Mouse (Mus musculus): ENCODE data around the gene Ftl1.
"Not testable (repeated sequence)": the region's sequence is repeated elsewhere in the genome, so short reads cannot be mapped to it uniquely, and the experiment has no call there.

Ftl1 gene

DNA sequence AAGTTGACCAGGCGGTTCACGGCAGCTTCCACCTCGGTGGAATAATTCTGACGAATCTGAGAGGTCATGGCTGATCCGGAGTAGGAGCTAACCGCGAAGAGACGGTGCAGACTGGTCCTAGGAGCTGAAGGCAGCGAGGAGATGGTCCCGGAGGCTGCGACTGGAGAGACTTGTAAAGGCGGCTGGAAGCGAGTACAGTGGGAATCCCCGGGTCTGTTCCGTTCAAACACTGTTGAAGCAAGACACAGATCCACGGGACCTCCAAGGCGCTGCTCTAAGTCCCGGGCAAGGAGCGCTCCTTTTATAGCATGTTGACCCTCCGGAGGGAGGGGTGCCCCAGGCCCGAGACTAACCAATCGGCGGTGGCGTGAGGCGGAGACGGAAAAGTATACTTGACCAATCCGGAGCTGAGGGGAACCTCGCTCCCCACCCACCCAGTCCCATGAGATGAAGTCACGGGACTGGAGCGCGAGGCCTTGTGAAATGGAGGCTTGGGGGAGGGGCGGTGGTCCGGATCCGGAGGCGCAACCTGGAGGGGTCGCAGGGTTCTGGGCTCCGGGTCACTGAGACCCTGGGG is at the start of gene Ftl1:
Gene Ftl1 (minus strand): TSS at position 321 of the 577 bp plus-strand sequence.
- DNase-seq (ENCODE audit: extremely low read depth, low read depth, low spot score): peak; percentile 46

DNA sequence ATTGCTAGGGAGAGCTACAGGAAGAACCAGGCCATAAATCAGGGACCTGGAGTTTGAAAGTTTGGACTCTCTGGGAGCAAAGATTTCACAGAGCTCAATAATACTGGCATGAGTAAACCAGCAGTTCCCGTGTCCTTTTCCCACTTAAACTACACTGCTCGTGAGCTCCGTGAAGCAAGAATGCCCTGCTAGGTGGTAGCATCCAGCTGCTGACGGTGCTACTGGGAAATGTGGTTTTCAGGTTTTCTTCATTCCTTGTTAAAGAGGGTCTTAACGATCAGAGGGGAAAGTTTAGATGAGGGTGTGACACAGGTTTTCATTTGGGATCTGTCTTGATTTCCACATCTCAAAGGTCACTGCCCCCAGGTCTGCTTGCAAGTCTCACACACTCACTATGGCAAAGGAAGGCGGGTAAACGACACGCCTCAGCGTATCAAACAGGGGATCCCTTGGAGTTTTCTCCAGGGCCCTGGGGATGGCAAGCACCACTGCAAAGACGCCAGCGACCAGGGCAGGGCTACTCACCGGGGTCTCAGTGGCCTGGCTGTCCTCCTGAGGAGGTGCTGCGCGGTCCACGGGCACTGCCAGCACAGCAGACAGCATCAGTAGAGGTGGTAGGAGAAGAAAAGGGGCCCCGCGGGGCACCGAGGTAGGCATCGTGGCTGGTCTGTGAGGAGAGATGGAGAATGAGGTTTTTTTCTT is 49.6 kb upstream of the Ftl1 start:
- no peak for DNase-seq (ENCODE audit: extremely low read depth, low read depth, low spot score)

DNA sequence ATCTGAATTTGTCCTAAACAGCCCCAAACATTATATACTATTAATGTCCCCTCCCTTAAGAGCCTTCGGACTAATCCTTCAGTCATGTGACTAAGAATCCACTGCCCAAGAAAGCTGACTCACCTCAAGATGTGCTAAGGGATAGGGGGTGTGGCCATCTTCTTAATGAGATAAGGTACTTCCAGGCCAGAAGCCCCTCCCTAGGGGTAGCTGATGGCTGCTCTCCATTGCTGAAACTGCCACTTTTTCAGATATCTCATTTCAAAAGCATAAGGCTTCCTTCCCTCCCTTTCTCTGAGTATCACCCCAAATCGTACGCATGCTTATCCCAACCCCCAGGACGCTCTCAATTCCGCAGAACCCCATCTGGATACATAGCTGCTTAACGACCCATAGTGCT is 48.9 kb upstream of the Ftl1 start:
- no peak for DNase-seq (ENCODE audit: extremely low read depth, low read depth, low spot score)

DNA sequence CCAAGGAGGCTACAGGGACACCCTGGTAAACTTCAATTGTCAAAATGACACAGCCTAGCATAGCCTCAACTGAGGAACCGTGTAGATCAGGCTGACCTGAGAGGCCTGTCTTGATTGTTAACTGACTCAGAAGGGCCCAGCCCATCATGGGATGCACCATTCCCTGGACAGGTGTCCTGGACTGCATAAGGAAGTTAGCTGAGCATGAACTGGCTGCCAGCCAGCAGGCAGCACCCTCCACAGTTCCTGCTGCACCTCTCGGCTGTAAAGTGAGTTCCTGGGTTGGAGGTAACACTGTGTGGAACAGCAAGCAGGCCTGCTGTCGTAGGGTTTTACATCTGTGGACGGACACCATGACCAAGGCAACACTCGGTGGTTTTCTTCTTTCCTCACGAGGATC is 47.9 kb upstream of the Ftl1 start:
- no peak for DNase-seq (ENCODE audit: extremely low read depth, low read depth, low spot score)

DNA sequence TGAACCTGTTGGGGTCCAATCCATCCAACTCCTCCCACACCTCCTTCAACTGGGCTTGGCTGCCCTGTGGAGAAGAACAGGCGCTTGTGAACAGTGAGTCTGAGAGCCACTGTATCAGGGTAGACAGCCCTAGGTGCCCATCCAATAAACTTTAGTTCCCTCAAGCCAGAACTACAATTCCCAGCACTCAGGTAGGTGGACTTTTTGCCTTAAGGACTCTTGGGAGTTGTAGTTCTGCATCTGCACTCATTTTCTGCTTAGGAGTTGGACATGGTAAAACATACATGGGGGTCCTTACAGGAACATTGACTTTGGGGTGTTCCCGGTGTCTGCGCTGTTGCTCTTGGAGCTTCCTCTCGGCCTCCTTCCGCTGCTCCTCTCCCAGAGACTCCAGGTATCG is 38.7 kb upstream of the Ftl1 start:
- no peak for DNase-seq (ENCODE audit: extremely low read depth, low read depth, low spot score)

DNA sequence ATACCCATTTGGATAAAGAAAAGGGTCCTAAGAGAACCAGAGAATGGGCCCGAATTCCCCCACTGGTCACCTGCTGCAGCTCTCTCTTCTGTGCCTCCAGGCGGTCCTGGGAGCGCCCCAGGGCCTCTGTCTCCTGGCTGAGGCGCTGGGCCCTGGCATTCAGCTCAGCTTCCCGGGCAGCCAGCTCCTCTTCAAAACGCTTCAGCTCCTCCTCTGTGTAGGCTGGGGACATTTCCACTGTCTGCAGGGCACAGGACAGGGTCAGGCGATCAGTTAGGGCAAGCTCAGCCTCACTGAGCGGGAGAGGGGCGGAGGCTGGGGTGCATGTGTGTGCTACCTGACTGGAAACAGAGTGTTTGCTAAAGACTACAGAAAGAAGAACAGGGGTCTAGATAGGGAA is 34.9 kb upstream of the Ftl1 start:
- DNase-seq (ENCODE audit: extremely low read depth, low read depth, low spot score): no peak

DNA sequence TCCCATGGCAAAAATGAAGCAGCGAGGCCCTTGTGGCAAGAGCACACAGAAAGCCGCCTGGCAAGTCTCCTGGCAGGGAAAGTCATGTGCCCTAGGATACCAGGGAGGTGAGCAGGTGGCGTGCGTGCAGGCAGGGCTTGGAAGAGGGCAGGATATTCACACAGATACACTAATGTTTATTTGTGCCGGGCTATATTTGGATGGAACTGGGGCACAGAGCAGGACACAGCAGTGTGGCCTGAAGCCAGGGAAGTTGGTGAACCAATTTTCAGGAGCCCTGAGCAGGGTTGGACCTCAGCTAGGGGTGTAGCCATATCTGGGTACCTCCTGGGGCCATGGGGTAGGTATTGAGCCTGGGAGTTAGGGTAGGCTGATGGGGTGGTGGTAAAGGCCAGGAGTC is 33.3 kb upstream of the Ftl1 start:
- no peak for DNase-seq (ENCODE audit: extremely low read depth, low read depth, low spot score)

DNA sequence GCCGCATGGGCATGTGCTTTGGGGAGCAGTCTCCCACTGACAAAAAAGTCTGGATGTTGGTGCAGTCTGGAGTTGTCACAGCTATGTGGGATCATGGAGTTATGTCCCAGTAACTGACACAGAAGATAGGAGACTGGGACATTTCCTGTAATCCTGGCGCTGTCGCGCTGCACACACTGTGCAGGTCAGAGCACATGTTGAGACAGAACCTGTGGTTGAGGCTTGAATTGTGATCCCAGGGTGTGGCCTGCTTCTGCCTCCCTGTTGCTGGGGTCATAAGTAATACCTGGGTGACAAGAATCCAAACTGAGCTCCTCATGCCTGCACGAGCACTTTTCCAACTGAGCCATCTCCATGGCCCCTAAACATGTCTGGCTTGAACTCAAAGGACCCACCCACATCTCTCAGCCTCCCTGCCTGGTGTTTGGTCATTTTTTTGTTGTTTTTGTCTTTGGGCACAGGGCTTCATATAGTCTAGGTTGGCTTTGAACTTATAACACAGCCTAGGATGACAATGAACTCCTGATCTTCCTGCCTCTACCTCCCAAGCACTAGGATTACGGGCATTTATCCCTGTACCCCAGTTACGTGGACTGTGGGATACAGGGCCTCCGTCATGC is 32.7 kb upstream of the Ftl1 start:
- DNase-seq (ENCODE audit: extremely low read depth, low read depth, low spot score): no peak

DNA sequence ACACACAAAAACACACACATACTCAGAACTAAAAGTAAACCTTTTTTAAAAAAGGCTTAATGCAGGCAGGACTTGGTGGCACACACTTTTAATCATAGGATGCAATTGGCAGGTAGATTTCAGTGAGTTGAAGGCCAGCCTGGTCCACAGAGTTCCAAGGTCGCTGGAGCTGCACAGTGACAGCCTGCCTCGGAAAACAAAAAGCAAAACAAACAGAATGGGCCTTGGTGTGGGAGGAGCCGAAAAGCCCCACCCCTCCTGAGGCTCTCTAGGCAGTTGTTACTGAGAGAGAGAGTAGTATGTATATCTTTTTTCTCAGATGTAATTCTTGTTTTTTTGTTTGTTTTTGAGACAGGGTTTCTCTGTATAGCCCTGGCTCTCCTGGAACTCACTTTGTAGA is 31.6 kb upstream of the Ftl1 start:
- DNase-seq (ENCODE audit: extremely low read depth, low read depth, low spot score): no peak

DNA sequence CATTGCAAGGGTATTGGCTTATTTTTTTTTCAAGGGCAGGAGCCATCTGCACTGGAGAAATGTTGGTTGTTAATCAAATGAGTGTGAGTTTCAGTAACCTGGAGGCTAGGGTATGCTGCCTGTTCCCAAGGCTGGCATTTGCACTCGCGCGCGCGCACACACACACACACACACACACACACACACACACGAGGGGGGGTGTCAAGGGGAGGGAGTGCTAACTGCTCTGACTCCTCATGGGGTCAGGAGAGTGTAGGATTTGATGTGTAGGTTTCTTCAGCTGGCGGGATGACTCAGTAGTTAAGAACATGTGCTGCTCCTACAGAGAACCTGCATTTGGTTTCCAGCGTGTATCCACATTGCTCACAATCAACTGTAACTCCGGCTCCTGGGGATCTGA is 31.1 kb upstream of the Ftl1 start:
- no peak for DNase-seq (ENCODE audit: extremely low read depth, low read depth, low spot score)

DNA sequence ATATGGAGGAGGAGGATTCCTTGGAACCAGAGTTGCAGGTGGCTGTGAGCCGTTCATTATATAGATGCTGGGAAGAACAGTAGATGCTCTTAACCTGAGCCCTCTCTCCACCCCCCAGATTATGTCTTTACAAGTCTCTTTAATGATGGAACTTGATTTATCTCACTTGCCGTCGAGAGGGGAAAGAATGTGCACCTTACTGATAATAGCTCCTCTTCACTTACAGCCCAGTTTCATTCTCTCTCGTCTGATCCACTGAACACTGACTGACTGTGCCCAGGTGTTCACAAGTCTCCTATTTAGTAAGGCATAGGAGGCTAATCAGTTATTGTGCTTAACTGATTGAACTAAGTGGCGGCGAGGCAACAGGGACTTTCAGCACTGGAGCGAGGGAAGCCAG is 29.9 kb upstream of the Ftl1 start:
- DNase-seq (ENCODE audit: extremely low read depth, low read depth, low spot score): no peak

DNA sequence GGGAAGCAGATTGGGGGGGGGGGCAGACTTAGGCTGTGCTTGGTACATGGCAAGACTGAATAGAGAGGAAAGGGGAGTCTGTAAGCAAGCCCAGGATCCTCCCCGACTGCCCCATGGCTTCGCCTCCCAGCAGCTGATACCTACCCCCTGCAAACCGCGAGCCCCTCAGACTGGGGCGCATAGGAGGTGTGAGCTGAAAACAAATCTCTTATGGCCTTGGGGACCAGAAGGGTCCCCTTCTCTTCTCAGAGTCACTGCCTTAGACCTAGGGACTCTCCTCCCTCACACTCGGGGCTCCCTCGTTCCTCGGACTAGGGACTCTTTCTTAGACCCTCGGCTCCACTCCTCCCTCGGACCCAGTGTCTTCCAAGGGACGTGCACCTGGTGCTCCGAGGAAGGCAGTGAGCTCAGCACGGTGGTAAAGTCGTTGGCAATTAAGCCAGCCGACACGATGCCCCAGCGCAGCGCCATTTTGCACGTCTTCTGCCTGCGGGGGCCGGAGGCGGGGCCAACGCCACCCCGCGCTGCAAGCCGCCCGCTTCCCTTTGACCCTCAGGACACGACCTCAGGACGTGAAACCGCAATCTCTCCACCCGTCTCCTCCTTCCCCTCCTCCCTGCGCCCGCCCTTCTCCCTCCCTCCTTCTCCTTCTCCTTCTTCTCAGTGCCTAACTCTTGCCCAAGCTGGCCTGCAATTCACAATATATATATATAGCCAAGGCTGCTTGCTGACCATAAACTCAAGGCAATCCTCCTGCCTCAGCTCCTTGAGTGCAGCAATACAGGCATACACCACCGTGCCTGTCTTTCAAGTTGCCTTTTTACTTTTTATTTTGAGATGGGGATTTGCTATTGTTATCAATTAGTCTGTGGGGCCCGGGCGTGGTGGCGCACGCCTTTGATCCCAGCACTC is 28.9 kb upstream of the Ftl1 start, which contains the start of gene Dhdh:
Gene Dhdh (minus strand): TSS at position 513 of the 912 bp plus-strand sequence.
- DNase-seq (ENCODE audit: extremely low read depth, low read depth, low spot score): no peak

DNA sequence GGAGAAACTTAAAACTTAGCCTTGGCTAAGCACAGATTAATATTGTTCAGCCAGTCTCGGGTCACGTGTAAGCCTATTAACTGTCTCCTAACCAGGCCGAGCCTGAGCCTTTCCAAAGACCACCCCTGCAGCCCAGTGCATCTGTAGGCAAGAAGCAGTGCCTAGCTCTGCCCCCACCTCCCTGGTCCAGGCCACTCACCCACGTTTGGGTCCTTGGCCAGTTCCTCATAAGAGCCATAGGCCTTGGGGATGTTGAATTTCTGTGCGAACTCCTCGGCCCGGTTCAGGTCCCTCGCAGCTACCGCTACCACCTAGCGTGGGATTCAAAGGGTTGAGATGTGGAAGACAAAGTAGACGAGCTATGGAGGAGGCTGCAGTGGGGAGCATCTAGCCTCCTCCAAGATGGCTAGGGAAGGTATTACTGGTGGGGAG is 28.2 kb upstream of the Ftl1 start:
- no peak for DNase-seq (ENCODE audit: extremely low read depth, low read depth, low spot score)

DNA sequence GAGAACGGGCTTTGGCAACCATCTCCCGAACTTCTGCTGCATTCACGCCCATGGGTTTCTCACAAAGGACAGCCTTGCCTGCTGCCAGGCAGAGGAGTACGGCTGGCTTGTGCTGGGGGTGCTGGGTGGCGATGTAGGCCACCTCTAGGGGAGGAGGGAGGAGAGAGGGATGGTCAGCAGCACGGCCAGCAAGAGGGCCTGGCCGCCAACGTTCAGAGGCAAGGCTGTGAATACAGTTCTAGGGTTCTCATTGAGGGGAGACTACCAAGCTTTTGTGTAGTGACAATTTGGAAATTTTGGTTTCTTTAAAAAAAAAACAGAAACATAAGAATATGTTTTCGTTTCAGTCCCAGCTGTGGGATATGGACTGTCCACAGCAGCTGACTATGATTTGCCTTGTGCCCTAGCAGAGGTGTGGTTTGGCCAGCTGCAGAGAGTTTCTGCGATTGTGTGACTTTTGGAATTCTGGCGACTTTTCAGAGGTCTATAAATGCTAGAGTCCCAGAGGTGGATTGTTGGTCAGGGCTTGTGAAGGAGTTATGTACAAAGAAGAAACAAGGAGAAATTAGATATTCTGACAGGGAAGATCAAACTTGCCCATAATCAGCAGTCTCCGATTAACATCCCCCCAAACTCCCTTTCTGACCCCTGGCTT is 27.2 kb upstream of the Ftl1 start, which contains the start of gene Gm45808:
Gene Gm45808 (minus strand): TSS at position 51 of the 655 bp plus-strand sequence.
- DNase-seq (ENCODE audit: extremely low read depth, low read depth, low spot score): no peak

DNA sequence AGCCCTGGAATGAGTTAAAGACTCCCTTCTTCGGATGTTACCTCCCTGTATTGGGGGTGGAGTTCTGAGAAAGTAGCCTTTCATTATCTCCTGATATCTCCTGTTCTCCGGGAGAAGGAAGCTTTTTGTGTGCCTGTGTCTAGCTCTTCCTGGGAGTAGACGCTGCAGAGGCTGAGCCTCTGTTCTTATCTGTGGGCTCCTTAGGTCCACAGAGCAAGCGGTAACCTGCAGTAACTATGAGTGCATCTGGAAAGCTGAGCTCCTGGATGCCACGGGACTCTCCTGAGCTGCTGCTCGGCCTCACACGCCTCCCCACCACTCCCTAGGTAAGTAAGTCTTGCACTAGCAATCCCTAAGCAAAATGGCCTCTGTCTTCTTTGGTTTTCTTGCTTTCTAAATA is 26.5 kb upstream of the Ftl1 start:
- no peak for DNase-seq (ENCODE audit: extremely low read depth, low read depth, low spot score)

DNA sequence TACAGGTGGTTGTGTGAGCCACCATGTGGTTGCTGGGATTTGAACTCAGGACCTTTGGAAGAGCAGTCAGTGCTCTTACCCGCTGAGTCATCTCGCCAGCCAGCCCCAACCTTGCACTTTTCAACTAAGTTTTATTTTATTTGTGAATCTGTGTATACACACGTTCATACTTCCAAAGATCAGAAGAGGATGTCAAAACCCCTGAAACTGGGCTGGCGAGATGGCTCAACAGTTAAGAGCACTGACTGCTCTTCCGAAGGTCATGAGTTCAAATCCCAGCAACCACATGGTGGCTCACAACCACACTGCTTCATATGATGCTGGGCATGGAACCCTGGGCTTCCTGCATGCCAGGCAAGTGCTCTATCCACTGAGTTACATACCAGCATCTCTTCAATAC is 25.3 kb upstream of the Ftl1 start:
- not testable (repeated sequence) for DNase-seq (ENCODE audit: extremely low read depth, low read depth, low spot score)

DNA sequence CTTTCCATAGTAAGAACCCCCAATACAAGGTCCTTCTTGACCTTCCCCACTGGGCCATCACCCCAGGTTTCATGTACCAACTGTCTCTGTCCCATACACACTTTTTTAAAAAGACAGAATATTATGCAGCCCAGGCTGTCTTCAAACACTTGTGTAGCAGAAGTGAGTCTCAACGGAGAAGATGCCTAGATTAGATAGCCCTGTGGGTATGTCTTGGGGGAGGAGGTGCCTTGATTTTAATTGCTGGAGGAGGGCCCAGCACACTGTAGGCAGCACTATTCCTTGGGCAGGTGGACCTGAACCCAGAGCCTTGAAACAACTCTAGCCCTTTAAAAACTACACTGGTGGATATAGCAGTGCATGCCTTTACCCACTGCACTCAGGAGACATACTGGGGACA is 22.5 kb upstream of the Ftl1 start:
- no peak for DNase-seq (ENCODE audit: extremely low read depth, low read depth, low spot score)

DNA sequence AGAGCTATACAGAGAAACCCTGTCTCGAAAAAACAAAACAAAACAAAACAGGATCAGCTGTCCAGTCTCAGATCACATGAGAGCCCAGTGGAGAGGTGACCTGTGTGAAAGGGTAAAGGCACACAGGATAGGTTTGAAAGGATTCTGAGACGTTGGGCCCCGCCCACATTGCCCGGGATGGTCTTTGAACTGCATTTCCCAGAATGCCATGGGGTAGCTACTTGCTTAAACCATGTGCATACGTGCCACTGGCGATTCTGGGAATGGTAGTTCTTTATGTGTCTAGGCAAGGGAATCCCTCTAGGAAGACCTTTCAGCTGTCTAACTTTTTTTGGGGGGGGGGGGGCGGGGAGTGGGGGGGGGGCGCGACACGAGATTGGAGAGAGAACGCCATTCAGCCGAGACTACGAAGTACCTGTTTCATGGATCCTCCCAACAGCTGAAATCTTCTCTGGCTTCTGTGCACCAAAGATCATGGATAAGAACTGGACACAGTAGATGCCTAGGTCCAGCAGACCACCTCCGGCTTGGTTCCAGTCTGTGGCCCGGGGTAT is 21.8 kb upstream of the Ftl1 start, which contains the start of gene Tulp2:
Gene Tulp2 (plus strand): TSS at position 504 of the 554 bp plus-strand sequence.
- DNase-seq (ENCODE audit: extremely low read depth, low read depth, low spot score): no peak

DNA sequence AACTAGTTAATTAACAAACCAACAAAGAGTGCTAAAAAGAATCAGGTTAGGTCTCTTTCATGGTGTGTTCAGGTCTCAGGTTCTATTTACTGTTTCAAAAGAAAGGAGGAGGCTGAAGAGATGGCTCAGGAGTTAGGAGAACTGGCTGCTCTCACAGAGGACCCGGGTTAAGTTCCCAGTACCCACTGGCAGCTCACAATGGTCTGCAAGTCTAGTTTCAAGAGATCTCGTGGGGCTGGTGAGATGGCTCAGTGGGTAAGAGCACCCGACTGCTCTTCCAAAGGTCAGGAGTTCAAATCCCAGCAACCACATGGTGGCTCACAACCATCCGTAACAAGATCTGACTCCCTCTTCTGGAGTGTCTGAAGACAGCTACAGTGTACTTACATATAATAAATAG is 20.6 kb upstream of the Ftl1 start:
- DNase-seq (ENCODE audit: extremely low read depth, low read depth, low spot score): not testable (repeated sequence)

DNA sequence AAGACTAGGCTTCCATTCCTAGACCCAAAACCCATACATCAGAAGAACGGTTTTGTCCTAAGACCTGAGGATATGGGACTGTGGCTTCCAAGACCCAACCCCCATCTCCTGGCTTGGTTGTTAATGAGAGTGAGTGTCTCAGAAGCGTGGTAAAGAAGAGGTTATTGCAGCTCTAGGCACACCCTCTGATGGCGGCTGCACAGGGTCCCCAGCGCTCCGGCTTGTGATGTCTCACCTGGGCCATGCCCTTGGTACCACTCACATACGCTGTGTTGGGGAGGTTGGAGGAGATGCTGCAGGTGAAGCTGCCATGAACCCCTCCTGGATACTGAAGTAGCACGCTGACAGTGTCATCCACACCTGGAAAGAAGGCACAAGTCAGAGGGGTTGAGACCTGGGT is 19.1 kb upstream of the Ftl1 start:
- DNase-seq (ENCODE audit: extremely low read depth, low read depth, low spot score): no peak

All from fat pad, adult 2 months (tissue).